Mouse (Mus musculus) neural tube, embryonic 14.5 days (tissue): ENCODE measurements around the gene Pqlc3. TPM values are rescaled to one million over a fixed set of nuclear protein-coding genes. Genes with fewer than 3 reads are reported as not detected.

Experiments used
- ATAC-seq: fragments of 200-750 bp; cut with Nextera tagmentation; 2 replicates; pipeline ENCODE4 v1.8.0; 2017; ENCODE audit warnings: low read depth, mild to moderate bottlenecking, moderate TSS enrichment, moderate library complexity
- H3K27ac ChIP-seq: fragments of 300-500 bp; sonication (generic); 2 replicates; pipeline ENCODE4 v1.5.1; 2014; ENCODE audit warnings: low read depth, mild to moderate bottlenecking, control low read depth, low read length, moderate library complexity, mixed read lengths
- H3K27me3 ChIP-seq: fragments of 300-500 bp; sonication (generic); 2 replicates; pipeline ENCODE4 v1.6.1; 2014; ENCODE audit warnings: low read length; ENCODE audit not compliant: control insufficient read depth, insufficient read depth
- H3K36me3 ChIP-seq: fragments of 300-500 bp; sonication (generic); 2 replicates; pipeline ENCODE4 v1.6.1; 2014; ENCODE audit warnings: low read length, mixed read lengths; ENCODE audit not compliant: control insufficient read depth, insufficient read depth
- H3K4me1 ChIP-seq: fragments of 300-500 bp; sonication (generic); 2 replicates; pipeline ENCODE4 v1.6.1; 2014; ENCODE audit warnings: low read length; ENCODE audit not compliant: control insufficient read depth, insufficient read depth
- H3K4me2 ChIP-seq: fragments of 300-500 bp; sonication (generic); 2 replicates; pipeline ENCODE4 v1.6.1; 2014; ENCODE audit warnings: mild to moderate bottlenecking, low read depth, low read length, control low read depth
- H3K4me3 ChIP-seq: fragments of 300-500 bp; sonication (generic); 2 replicates; pipeline ENCODE4 v1.5.1; 2014; ENCODE audit warnings: low read depth, low read length, control low read depth, mixed read lengths
- H3K9ac ChIP-seq: fragments of 300-500 bp; sonication (generic); replicated peaks from 2 replicates; pipeline ENCODE4 v1.6.1; 2014; ENCODE audit warnings: low read depth, mild to moderate bottlenecking, control low read depth, low read length, mixed read lengths
- H3K9me3 ChIP-seq: fragments of 300-500 bp; sonication (generic); 2 replicates; pipeline ENCODE4 v1.6.1; 2016; ENCODE audit warnings: low read length; ENCODE audit not compliant: control insufficient read depth
- WGBS: fragments of 180-500 bp; shearing (Covaris S2); extraction: QIAGEN DNeasy Blood & Tissue Kit; methylation state at CpG from one replicate; pipeline ENCODE4 v1.1.7; 2014; 5-methylcytosine and 5-hydroxymethylcytosine counted together
- polyA plus RNA-seq: library from polyadenylated mRNA; unstranded; fragments of >200 nt; fragmentation: Nextera tagmentation; extraction: Ambion mirVana; gene quantifications from 2 replicates; pipeline ENCODE4 v1.2.1, GENCODE M21; 2014

The Pqlc3 gene
- 1.5 and 2.0 TPM in 2 replicates for polyA plus RNA-seq

GRCm38 (mm10) chr12:16999739-17000497 is at the start of gene Pqlc3:
Pqlc3 (minus strand) TSS chr12:17000408.
- Histone ChIP-seq H3K4me2 (peak within 1 kb of the TSS; percentile 76), H3K27me3 (peaks cover 26% of the 10 kb centered on the region), H3K9ac (peak within 1 kb of the TSS; percentile 39), H3K9me3 (no peaks in the 10 kb centered on the region), H3K4me3 (peak within 1 kb of the TSS; percentile 39), H3K4me1 (peaks cover 5% of the 10 kb centered on the region; the same call in 1 of the 2 replicates), H3K27ac (no peak within 1 kb of the TSS), H3K36me3 (no peaks in the 10 kb centered on the region)
- WGBS, result 2% methylated on average over 57 of the region's 57 CpGs
- ATAC-seq, result peak; percentile 81

- H3K27ac ChIP-seq, result no peak overlapping the region
- WGBS, result 100% methylated on average over 1 of the region's 1 CpGs
Measured at GRCm38 (mm10) chr12:17049796-17050195, 49.6 kb upstream of the Pqlc3 start.

DNA sequence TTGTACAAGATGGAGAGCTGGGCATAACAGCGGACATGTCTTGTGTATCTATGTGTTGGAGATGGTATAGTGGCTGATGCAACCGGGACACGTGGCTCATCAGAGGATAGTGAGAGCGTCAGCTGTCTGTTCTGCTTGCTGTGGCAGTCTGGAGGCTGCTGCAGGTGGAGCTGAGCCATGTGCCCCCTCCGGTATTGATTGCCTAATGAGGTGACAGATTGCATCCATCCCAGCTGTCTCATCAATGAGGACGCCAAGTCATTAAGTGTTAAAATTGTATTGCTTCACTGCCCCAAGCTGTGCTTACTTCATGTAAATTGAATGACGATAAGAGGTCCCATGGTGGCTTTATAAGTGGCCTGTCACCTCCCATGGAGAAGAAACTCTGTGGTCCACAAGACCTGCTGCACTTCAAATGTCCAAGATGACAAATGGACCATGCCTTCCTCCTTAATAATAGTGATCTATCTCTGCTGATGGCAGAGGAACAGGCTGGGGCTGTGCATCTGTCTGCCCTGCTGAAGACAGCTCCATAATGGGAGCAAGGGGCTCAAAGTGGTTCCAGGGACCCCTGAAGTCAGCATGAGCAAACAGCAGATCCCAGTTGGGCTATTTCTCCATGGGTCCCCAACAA is 48.9 kb upstream of the Pqlc3 start:
- Histone ChIP-seq H3K9me3 (no peaks in the 10 kb centered on the region), H3K27me3 (no peaks in the 10 kb centered on the region), H3K4me3 (no peak overlapping the region), H3K36me3 (no peaks in the 10 kb centered on the region), H3K4me1 (0 out of 2 replicates have a peak, but pooled peaks cover 4% of the 10 kb centered on the region), H3K4me2 (no peak overlapping the region), H3K9ac (no peak overlapping the region), H3K27ac (no peak overlapping the region)
- 25% methylated on average over 7 of the region's 7 CpGs for WGBS
- ATAC-seq, result peak; percentile 88

More at GRCm38 (mm10) chr12:17049796-17050195, 49.6 kb upstream of the Pqlc3 start:
- Histone ChIP-seq H3K36me3 (no peaks in the 10 kb centered on the region), H3K4me3 (no peak overlapping the region), H3K27me3 (no peaks in the 10 kb centered on the region), H3K4me2 (no peak overlapping the region), H3K4me1 (0 out of 2 replicates have a peak, but pooled peaks cover 4% of the 10 kb centered on the region), H3K9me3 (no peaks in the 10 kb centered on the region), H3K9ac (no peak overlapping the region)
- no peak for ATAC-seq

GRCm38 (mm10) chr12:17043311-17043710 is 43.1 kb upstream of the Pqlc3 start:
- WGBS, result 38% methylated on average over 5 of the region's 5 CpGs
- Histone ChIP-seq H3K4me1 (no peaks in the 10 kb centered on the region), H3K4me2 (no peak overlapping the region), H3K27me3 (no peaks in the 10 kb centered on the region), H3K27ac (no peak overlapping the region), H3K36me3 (no peaks in the 10 kb centered on the region), H3K9ac (no peak overlapping the region), H3K4me3 (no peak overlapping the region), H3K9me3 (no peaks in the 10 kb centered on the region)
- ATAC-seq, result no peak

- ATAC-seq, result no peak
- H3K4me1 ChIP-seq, result peaks cover 10% of the 10 kb centered on the region; the same call in 1 of the 2 replicates
- H3K36me3 ChIP-seq, result no peaks in the 10 kb centered on the region
- no peaks in the 10 kb centered on the region for H3K27me3 ChIP-seq
- WGBS, result 59% methylated on average over 1 of the region's 1 CpGs
- H3K9ac ChIP-seq, result no peak overlapping the region
- H3K4me3 ChIP-seq, result no peak overlapping the region
- H3K27ac ChIP-seq, result no peak overlapping the region
- H3K9me3 ChIP-seq, result no peaks in the 10 kb centered on the region
- no peak overlapping the region for H3K4me2 ChIP-seq
Measured at GRCm38 (mm10) chr12:17040567-17040966, 40.4 kb upstream of the Pqlc3 start.

DNA sequence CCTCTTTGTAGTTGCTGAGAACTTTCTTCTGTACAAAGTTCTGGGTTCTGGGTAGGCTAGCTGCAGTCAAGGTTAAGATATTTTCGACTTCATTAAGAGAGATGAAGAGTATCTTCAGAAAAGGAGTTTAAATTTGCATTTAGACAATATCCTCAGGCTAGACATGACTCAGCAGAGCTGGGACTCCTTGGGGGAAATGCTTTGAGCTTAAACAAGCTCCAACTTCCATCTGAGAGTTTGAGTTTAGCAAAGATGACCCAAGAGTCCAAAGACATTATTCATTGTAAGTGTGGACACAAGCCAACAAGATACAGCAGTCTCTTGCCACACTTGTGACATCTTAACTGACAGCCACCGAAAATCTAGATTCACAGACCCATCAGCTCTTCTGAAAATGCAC is 39.2 kb upstream of the Pqlc3 start:
- 82% methylated on average over 2 of the region's 2 CpGs for whole genome bisulfite sequencing
- H3K9me3 ChIP-seq, result no peaks in the 10 kb centered on the region
- no peaks in the 10 kb centered on the region for H3K36me3 ChIP-seq
- no peak overlapping the region for H3K4me3 ChIP-seq
- H3K4me2 ChIP-seq, result no peak overlapping the region
- no peak overlapping the region for H3K27ac ChIP-seq
- H3K27me3 ChIP-seq, result no peaks in the 10 kb centered on the region
- peaks cover 10% of the 10 kb centered on the region; the same call in 1 of the 2 replicates for H3K4me1 ChIP-seq
- no peak overlapping the region for H3K9ac ChIP-seq
- ATAC-seq, result no peak

DNA sequence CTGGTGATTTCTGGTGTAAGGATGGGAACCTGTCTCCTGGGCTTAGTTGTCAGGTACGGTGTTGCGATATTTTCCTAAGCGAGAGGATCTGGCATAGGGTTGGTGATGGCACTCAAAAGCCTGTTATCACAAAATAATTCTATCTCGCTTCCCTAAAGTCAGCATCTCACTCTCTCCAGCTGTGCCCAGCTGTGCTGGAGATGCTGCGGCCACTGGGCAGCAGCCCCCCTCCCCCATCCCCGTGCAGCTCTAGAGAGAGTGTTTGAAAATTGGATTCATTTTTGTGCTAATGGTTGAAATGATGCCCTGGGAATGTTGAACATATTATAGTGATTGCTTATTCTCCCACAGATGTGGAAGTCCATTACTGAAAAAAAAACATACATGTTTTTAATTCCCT is 38.0 kb upstream of the Pqlc3 start:
- peaks cover 10% of the 10 kb centered on the region; the same call in 1 of the 2 replicates for H3K4me1 ChIP-seq
- no peaks in the 10 kb centered on the region for H3K27me3 ChIP-seq
- no peak for ATAC-seq
- no peaks in the 10 kb centered on the region for H3K36me3 ChIP-seq
- no peak overlapping the region for H3K4me3 ChIP-seq
- H3K9ac ChIP-seq, result no peak overlapping the region
- H3K27ac ChIP-seq, result no peak overlapping the region
- H3K4me2 ChIP-seq, result no peak overlapping the region
- 79% methylated on average over 6 of the region's 6 CpGs for WGBS
- no peaks in the 10 kb centered on the region for H3K9me3 ChIP-seq

DNA sequence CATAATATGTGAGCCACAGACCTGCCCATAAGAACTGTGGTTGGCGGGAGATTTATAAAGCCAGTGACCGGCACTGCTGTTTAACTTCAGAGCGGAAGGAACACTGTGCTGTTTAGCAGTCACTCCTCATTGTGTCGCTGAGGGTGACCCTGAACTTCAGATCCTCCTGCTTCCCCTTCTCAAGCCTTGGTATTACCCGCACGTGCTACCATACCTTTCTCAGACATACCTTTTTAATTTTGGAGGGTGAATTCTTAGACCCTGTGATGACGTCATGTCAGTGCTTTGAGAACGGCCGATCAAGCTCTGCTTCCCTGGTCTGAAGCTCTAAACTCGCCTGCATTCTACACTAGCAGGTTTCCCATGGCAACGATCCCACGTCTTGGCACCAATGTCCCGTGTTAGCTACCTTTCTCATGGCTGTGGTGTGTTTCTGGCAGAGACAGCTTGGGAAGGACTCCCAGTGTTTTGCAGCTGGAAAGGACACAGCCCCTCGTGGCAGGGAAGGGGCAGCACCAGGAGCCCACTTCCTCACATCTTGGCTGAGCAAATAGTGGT is 36.9 kb upstream of the Pqlc3 start:
- no peak overlapping the region for H3K4me3 ChIP-seq
- WGBS, result 56% methylated on average over 14 of the region's 14 CpGs
- H3K27ac ChIP-seq, result no peak overlapping the region
- no peaks in the 10 kb centered on the region for H3K9me3 ChIP-seq
- H3K27me3 ChIP-seq, result no peaks in the 10 kb centered on the region
- no peak overlapping the region for H3K9ac ChIP-seq
- ATAC-seq, result peak; percentile 15; the same call in 1 of the 2 replicates
- peaks cover 10% of the 10 kb centered on the region; the same call in 1 of the 2 replicates for H3K4me1 ChIP-seq
- H3K4me2 ChIP-seq, result 0 out of 2 replicates have a peak overlapping the region, but pooled peaks have one; percentile 8
- H3K36me3 ChIP-seq, result no peaks in the 10 kb centered on the region

DNA sequence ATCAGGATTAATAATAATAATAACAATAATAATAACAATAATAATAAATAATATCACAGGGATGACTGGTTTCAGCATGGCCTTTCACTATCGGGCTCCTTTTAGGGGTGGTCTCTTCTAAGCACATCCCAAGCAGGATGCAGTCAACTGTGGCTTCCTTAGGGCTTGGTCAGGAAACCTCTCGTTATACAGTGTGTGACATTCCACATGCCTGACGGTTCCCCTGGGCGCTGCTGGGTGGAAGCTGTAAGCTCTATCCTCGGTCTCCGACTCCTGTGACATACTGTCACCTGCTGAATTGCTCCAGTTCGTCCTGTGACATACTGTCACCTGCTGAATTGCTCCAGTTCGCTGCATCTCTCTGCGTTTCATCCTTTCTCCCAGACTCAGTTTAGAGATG is 36.3 kb upstream of the Pqlc3 start:
- Histone ChIP-seq H3K4me1 (peaks cover 10% of the 10 kb centered on the region; the same call in 1 of the 2 replicates), H3K4me3 (no peak overlapping the region), H3K9ac (no peak overlapping the region), H3K4me2 (no peak overlapping the region), H3K36me3 (no peaks in the 10 kb centered on the region), H3K9me3 (no peaks in the 10 kb centered on the region), H3K27me3 (no peaks in the 10 kb centered on the region), H3K27ac (no peak overlapping the region)
- peak; percentile 62; the same call in 1 of the 2 replicates for ATAC-seq
- 47% methylated on average over 9 of the region's 9 CpGs for WGBS
